Mouse (Mus musculus) thymus, adult 2 months (tissue): ENCODE measurements around the gene Sostdc1.

Experiments used
- CTCF ChIP-seq: fragments of 200-500 bp; IDR thresholded peaks from 2 replicates; pipeline ENCODE4 v1.5.1; 2012; ENCODE audit warnings: mild to moderate bottlenecking, control low read depth, low read length, moderate library complexity, borderline replicate concordance; ENCODE audit not compliant: control insufficient read depth, poor library complexity, insufficient read depth; ENCODE audit errors: extremely low read depth
- POLR2A ChIP-seq: fragments of 200-500 bp; IDR thresholded peaks from 2 replicates; pipeline ENCODE4 v1.6.1; 2012; ENCODE audit warnings: mild to moderate bottlenecking, low read length, control low read depth, moderate library complexity; ENCODE audit not compliant: control insufficient read depth, poor library complexity, insufficient read depth; ENCODE audit errors: extremely low read depth

- TF ChIP-seq CTCF (no peak), POLR2A (no peak)
Measured at GRCm38 (mm10) chr12:36364013-36364412, 50.1 kb downstream of the Sostdc1 start.
